Mouse (Mus musculus): Measurements from ENCODE around the gene Shank2.

DNA sequence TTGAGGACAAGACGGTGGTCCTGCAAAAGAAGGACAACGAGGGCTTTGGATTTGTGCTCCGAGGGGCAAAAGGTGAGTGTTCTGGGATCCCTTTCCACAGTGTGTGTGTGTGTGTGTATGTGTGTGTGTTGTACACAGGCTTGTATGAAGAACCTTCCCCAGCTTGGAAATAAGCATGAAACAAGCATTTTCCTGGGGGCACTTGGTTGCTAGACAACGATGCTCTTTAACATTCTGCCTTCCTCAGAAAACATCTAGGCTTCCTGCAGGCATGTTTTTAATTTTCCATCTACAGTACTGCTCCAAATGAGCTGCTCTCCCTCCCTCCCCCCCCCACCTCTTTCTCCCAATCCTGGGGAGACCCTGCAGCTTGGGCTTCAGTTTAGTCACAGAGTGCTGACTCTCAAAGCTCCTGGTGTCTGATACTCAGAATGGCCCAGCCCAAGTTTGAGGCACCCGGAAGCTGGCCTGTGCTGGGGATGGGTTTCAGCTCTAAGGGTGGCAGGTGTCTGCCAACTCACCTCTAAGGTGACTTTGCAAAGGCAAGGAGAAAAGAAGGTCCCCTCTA is 283.4 kb downstream of the Shank2 start:
- no peak for TF ChIP-seq POLR2A (IDR thresholded peaks at IDR 0.05; ENCODE audit: insufficient read depth, low read depth, low read length)
- no peak for TF ChIP-seq CTCF (IDR thresholded peaks at IDR 0.05)

Measured in heart, adult 2 months (tissue).